Mouse (Mus musculus) CH12F3 (cell line): Measurements from ENCODE around the gene Eras.

ENCODE experiments used
- in situ Hi-C: fragments of 300-500 bp; cut with MboI; formaldehyde crosslinking; loops from 2 replicates; pipeline ENCODE4 v1.14.3; 2020; ENCODE audit warnings: low sequenced_read_pairs

The Eras gene

GRCm38 (mm10) chrX:7915669-7916068, 12.7 kb downstream of the Eras start:
- in situ Hi-C loops = loop anchor here (25.0 kb wide), 1 partner anchor 197 kb away; no protein-coding TSS in a partner anchor

- in situ Hi-C loops = loop anchor here (25.0 kb wide), 1 partner anchor 202 kb away; no protein-coding TSS in a partner anchor
These were observed 17.9 kb downstream of the Eras start for GRCm38 (mm10) chrX:7910473-7910872.

GRCm38 (mm10) chrX:7909242-7909641, 19.2 kb downstream of the Eras start, which contains the start of gene Gm10490:
Gene Gm10490 (plus strand): TSS chrX:7909542.
- in situ Hi-C loops = loop anchor here (25.0 kb wide), 1 partner anchor 203 kb away; no protein-coding TSS in a partner anchor

- in situ Hi-C loops = loop anchor here (25.0 kb wide), 1 partner anchor 205 kb away; no protein-coding TSS in a partner anchor
These were observed 20.7 kb downstream of the Eras start, which contains the start of gene Gm10491 for GRCm38 (mm10) chrX:7907735-7908134. Gene Gm10491 (minus strand): TSS chrX:7907835.

- in situ Hi-C loops = loop anchor here (25.0 kb wide), 1 partner anchor 208 kb away; no protein-coding TSS in a partner anchor
These were observed 24.0 kb downstream of the Eras start for GRCm38 (mm10) chrX:7904441-7904840.

- in situ Hi-C loops = no loop called here
These were observed 29.2 kb downstream of the Eras start, which contains the start of the genes Pqbp1 and Timm17b for GRCm38 (mm10) chrX:7898880-7899874. Gene Pqbp1 (minus strand): TSS chrX:7899269. Gene Timm17b (plus strand): TSS chrX:7899357.

- in situ Hi-C loops = no loop called here
These were observed 30.2 kb downstream of the Eras start for GRCm38 (mm10) chrX:7898211-7898610.

- in situ Hi-C loops = no loop called here
These were observed 44.4 kb downstream of the Eras start, which contains the start of gene Slc35a2 for GRCm38 (mm10) chrX:7883841-7884567. Gene Slc35a2 (plus strand): TSS chrX:7884028.

- in situ Hi-C loops = no loop called here
These were observed 48.6 kb downstream of the Eras start for GRCm38 (mm10) chrX:7879819-7880218.

GRCm38 (mm10) chrX:7878495-7878894, 49.9 kb downstream of the Eras start:
- in situ Hi-C loops = no loop called here

- in situ Hi-C loops = no loop called here
These were observed 50.4 kb downstream of the Eras start, which contains the start of gene Pim2 for GRCm38 (mm10) chrX:7878007-7878419. Gene Pim2 (plus strand): TSS chrX:7878262.
